Mouse (Mus musculus) megakaryocyte, embryonic 14.5 days (primary cell): ENCODE data around the gene Ralgapa2.

Experiments used
- FLI1 ChIP-seq: IDR thresholded peaks from 2 replicates; pipeline ENCODE4 v1.6.1; 2012; ENCODE audit warnings: low read length, inconsistent platforms, mixed read lengths
- GATA1 ChIP-seq: IDR thresholded peaks from 3 replicates; pipeline ENCODE4 v1.6.1; 2012; ENCODE audit warnings: mixed read lengths, low read length, inconsistent platforms, borderline replicate concordance

- TF ChIP-seq GATA1 (no peak), FLI1 (no peak)
Measured at GRCm38 (mm10) chr2:146258736-146259469, 253.2 kb downstream of the Ralgapa2 start.
